In the genomic region with DNA sequence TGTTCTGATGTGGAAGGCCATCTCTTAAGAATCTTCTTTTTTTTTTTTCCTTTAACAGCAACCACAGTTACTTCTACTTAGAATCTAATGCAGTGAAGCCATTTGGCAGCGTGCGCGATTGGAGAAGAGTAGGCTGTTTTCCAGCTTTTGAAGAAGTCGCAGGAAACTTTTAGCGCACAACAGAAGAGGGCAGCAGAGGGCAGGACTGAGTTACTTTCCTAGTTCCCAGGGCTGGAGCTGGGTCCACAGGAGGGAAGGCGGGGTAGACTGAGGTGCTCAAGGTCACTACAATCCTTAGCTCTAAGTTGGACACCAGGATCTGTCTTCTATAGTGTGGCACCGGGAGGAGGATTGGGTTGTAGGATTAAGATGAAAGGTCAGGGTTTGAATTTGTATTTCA, we compare ENCODE assay signal across 8 mouse cellular contexts. TPM values are rescaled to one million over a fixed set of nuclear protein-coding genes. Genes with fewer than 3 reads are reported as not detected.
A peak's percentile ranks its signal among the peaks of the same experiment; 100 is the strongest.
DNase-seq lines count a peak whose midpoint lies in the region; ATAC-seq and TF ChIP-seq lines count a peak whose summit lies in the region.
"Had no signal": no experiment of that assay in that cellular context is flagged by ENCODE, and none has a peak within 500 bp of the region (broad histone marks: within the 10 kb centered on the region; RNA-seq: fewer than 3 reads in every experiment).

No protein-coding gene starts in this region.

- no peak overlapping the region for H3K4me2 ChIP-seq in lung, embryonic 16.5 days (ENCODE audit: low read depth, low read length)
- H3K4me2 ChIP-seq: liver, embryonic 13.5 days had no signal

- H3K4me1 ChIP-seq in lung, embryonic 16.5 days (replicated peaks; ENCODE audit: control insufficient read depth, insufficient read depth, low read length), result peaks cover 5% of the 10 kb centered on the region; the same call in 1 of the 2 replicates
- H3K4me1 ChIP-seq: liver, embryonic 13.5 days had no signal

- DNase-seq in left cerebral cortex, adult 2 months (ENCODE audit: extremely low spot score in 1 of 2, low spot score in 2 of 2), result peak; percentile 49 to 61
- no peak for DNase-seq in left cerebral cortex, adult 11 months (ENCODE audit: low spot score)
- no peak for DNase-seq in Patski (ENCODE audit: low read depth, low spot score)
- peak; percentile 81 for DNase-seq in brain, adult 2 months (ENCODE audit: low read depth, low spot score)
- DNase-seq in telencephalon, adult 2 months (ENCODE audit: low read depth, low spot score), result peak; percentile 32
- DNase-seq: liver, embryonic 13.5 days had no signal

- intact Hi-C loops in left cerebral cortex, adult 2 months (cut with DNase I), result loop anchor here (2.0 to 5.0 kb wide), 3 partner anchors 69 to 324 kb away; a partner anchor contains a TSS

- peak; percentile 62 for TF ChIP-seq CTCF in left cerebral cortex, adult 2 months (IDR thresholded peaks at IDR 0.05)
- peak; percentile 76 for TF ChIP-seq CTCF in Patski (IDR thresholded peaks at IDR 0.05)

- POLR2A ChIA-PET in Patski (lab: Charles Lee), result interaction anchor here (1.0 kb wide), 1 partner anchor 10 kb away, joined by 3 read pairs; no protein-coding TSS in a partner anchor

- H3K27ac ChIP-seq in left cerebral cortex, adult 2 months, result no peak overlapping the region
- no peak overlapping the region for H3K27ac ChIP-seq in lung, embryonic 16.5 days (ENCODE audit: low read length)
- H3K27ac ChIP-seq: liver, embryonic 13.5 days had no signal

- CTCF ChIA-PET in Patski (lab: Charles Lee), result interaction anchor here (0.9 to 2.2 kb wide), 9 partner anchors 8 to 216 kb away, joined by 3 to 10 read pairs (median 6); no protein-coding TSS in a partner anchor

- H3K9ac ChIP-seq in lung, embryonic 16.5 days (ENCODE audit: low read length), result no peak overlapping the region
- H3K9ac ChIP-seq: liver, embryonic 13.5 days had no signal

- no peak overlapping the region for H3K4me3 ChIP-seq in left cerebral cortex, adult 2 months
- H3K4me3 ChIP-seq in lung, embryonic 16.5 days (ENCODE audit: low read length), result no peak overlapping the region
- H3K4me3 ChIP-seq: liver, embryonic 13.5 days had no signal

- H3K27me3 ChIP-seq in Patski, result no peaks in the 10 kb centered on the region
- H3K27me3 ChIP-seq in lung, embryonic 16.5 days (ENCODE audit: control insufficient read depth, insufficient read depth, low read depth, low read length), result 0 out of 2 replicates have a peak, but pooled peaks cover 3% of the 10 kb centered on the region

- in situ Hi-C loops in Patski (cut with MboI; ENCODE audit: low pct_unique_long_range_greater_than_20kb), result no loop called here

- 27% methylated on average over 7 of the region's 7 CpGs for WGBS in lung, embryonic 16.5 days

- no peaks in the 10 kb centered on the region for H3K36me3 ChIP-seq in lung, embryonic 16.5 days (ENCODE audit: control insufficient read depth, insufficient read depth, low read length)
- H3K36me3 ChIP-seq: liver, embryonic 13.5 days had no signal

- no peak for ATAC-seq in Patski
- peak; percentile 33 to 60; a peak in 2 of 4 replicates for ATAC-seq in hematopoietic stem cell, adult 5-6 weeks (replicated peaks in 1 of 2; ENCODE audit: insufficient read depth in 1 of 2, low FRiP score in 2 of 2, low TSS enrichment in 1 of 2, low read depth in 1 of 2, poor library complexity in 2 of 2, severe bottlenecking in 2 of 2)
- ATAC-seq in lung, embryonic 16.5 days (ENCODE audit: low read depth), result peak; percentile 40; the same call in 1 of the 2 replicates

- H3K9me3 ChIP-seq in lung, embryonic 16.5 days (ENCODE audit: control insufficient read depth, low read length), result no peaks in the 10 kb centered on the region
- H3K9me3 ChIP-seq: liver, embryonic 13.5 days had no signal

RNA-seq across cellular contexts. Expression of a gene that starts 8.0 kb away (rescaled TPM):
- 10 to 100 TPM; 57.7 to 62.5 TPM for total RNA-seq in left cerebral cortex, adult 2 months (2021)
- 0.37 TPM for polyA plus RNA-seq in Patski (2021)
- total RNA-seq in hematopoietic stem cell, adult 5-6 weeks (2017), result not detected in 2 replicates
- 0.15 and 0.58 TPM in 2 replicates for polyA plus RNA-seq in lung, embryonic 16.5 days (2015; fragmentation: Nextera tagmentation; extraction: Ambion mirVana)

Comparison
In these comparisons a context has a peak if more than half of its experiments do, and no peak if none do; other contexts are left out.
1. DNase-seq: peak in left cerebral cortex, adult 2 months (2 of 2), brain, adult 2 months (single experiment) and telencephalon, adult 2 months (single experiment); none in left cerebral cortex, adult 11 months (single experiment) and Patski (single experiment).
2. RNA of a gene that starts 8.0 kb away (total RNA-seq): 57.7 to 62.5 TPM in left cerebral cortex, adult 2 months; not detected in hematopoietic stem cell, adult 5-6 weeks; every median in the first group is over 10 times any median in the second.